Mouse (Mus musculus) stomach, postnatal 0 days (tissue): Measurements from ENCODE around the gene Ret.

Experiments
- CTCF ChIP-seq: IDR thresholded peaks from 2 replicates; pipeline ENCODE4 v1.5.1; 2016; ENCODE audit warnings: antibody characterized with exemption, low read depth, mild to moderate bottlenecking, moderate library complexity
- EP300 ChIP-seq: optimal IDR thresholded peaks from 2 replicates; pipeline ENCODE3; 2016; ENCODE audit warnings: antibody characterized with exemption

DNA sequence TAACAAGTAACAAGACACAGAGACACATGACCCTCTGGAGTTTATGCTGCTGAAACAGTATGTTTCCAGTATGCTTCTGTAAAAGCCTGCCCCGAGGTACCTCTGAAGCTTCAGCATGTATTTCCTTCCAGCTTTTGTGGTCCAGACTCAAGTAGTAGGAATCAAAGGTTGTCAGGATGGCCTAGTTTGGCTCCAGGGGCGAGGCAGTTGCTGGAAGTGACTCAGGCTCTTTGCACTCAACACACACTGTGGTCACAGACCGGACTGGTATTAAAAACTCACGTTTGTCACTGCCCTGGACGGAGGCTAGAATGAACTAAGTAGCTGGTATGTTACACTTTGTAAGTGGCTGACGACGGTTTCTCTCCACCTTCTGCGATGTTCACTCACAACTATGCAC, 46.5 kb downstream of the Ret start:
- TF ChIP-seq CTCF (no peak), EP300 (no peak)
